Mouse (Mus musculus) testis, adult 2 months (tissue): ENCODE measurements at regions not wholly inside any gene's neighbourhood (a gene's known extent, or its start where the extent isn't known, plus 50 kb on each side); places are given as distances from the start of the nearest gene placed in this dataset.

Experiments
- CTCF ChIP-seq: fragments of 200-500 bp; IDR thresholded peaks from 2 replicates; pipeline ENCODE4 v1.5.1; 2012; ENCODE audit warnings: low read depth, mild to moderate bottlenecking, inconsistent platforms, low read length, moderate library complexity; ENCODE audit not compliant: control insufficient read depth, insufficient read depth, insufficient replicate concordance
- POLR2A ChIP-seq: fragments of 200-500 bp; IDR thresholded peaks from 2 replicates; pipeline ENCODE4 v1.6.1; 2012; ENCODE audit warnings: low read depth, mild to moderate bottlenecking, inconsistent platforms, low read length, moderate library complexity; ENCODE audit not compliant: control insufficient read depth

GRCm38 (mm10) chr17:9741321-9741720, 71.8 kb upstream of the Pabpc6 start:
- TF ChIP-seq POLR2A (no peak), CTCF (no peak)
